Mouse (Mus musculus): ENCODE data around the gene Gcgr.
A peak's percentile ranks its signal among the peaks of the same experiment; 100 is the strongest.

Gcgr gene

DNA sequence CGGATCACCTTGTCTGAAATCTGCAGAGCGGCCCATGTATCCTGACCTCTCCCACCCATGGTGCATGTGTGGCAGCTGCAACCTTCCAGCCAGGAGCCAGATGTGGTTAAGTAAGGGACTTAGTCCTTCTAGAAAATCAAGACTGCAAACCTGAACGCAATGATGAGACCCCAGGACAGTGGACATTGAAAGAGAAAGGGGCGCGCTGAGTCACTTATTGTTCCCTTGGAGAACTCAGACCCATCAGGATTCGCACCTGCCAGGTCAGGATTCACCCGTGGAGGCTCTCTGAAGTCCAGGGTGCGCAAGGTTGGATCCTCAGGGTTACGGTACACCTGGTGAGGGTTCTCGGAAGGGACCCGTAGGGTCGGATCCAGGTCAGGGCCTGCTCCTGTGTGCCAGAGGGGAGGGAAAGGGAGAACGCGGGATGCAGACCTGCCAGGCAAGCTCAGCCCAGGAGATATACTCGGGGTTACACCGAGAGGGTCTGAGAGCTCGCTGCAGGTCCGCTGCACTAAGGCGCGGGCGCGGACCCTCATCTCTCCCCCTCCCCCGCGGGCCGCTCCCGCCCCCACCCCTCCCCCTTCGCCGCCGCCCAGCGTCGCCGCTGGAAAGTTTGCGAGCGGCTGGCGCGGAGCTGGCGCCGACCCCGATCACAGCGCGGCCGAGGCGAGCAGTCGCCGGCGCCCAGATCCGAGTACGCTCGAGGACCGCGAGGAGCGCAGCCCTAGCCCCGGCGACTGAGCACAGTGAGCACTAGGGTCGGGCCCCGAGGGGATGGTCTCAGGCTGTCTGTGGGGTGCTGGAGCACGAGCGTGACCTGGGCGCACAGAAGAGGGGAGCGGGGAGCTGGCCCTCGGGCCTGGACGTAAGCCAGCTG, at the start of gene Gcgr:
Gcgr (plus strand) TSS at position 615 of the 880 bp plus-strand sequence.
- DNase-seq, result no peak

DNA sequence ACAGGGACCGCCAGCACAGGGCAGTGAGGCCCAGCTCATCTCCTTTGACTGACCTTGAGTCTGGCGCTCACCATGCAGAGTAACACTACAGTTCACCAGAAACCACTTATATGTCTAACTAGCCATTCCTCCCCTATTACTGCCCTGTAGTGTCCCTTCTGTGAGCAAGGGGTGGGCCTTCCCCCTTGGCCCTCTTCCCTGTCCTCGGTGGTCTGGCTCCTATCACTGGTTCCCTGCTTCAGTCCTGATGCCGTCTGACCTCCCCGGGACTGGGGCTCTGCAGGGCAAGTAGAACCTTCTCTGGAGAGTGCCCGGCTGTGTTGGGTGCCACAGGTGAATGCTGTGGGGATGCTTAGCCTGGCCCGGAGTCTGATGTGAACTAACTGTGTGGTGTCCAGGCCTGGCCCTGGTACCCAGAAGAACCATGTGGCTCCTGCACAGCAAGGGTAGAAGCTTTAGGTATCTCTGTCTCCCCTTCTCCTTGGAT, 47.0 kb upstream of the Gcgr start:
- DNase-seq, result no peak

DNA sequence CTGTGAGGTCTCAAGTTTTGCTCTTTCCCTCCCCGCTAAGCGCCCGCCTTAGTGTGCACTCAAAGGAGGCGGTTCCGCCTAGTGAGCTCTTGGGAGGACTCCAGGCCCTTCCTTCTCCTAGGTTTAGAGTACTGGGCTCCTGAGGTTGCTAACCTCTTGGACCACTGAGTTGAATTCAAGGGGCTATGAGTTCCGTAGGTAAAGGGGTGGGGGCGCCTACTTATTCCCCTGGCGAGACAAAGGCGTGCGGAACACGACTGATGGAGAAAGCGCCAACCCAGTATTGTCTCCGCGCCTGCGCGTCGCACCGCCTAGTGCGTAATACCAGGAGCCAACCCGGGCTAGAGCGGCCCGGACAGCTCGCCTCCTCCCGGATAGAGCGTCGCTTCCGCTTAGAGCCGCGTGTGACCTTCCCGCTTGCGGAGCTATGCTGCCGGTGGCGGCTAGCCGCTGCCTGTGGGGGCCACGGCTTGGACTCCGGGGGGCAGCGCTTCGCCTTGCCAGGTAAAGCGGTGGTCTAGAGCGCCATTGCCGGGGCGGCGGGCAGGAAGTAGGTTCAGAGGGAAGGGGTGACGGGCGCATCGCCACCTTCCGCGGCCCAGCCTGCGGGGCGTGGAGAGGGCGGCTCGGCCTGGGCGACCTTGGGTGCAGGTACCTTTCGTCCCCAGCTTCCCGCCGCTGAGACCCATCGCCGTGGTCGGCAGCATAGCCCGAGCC, 46.1 kb upstream of the Gcgr start, which contains the start of gene Mrpl12:
Mrpl12 (plus strand) TSS at position 349 of the 717 bp plus-strand sequence.
- DNase-seq, result peak; percentile 89

DNA sequence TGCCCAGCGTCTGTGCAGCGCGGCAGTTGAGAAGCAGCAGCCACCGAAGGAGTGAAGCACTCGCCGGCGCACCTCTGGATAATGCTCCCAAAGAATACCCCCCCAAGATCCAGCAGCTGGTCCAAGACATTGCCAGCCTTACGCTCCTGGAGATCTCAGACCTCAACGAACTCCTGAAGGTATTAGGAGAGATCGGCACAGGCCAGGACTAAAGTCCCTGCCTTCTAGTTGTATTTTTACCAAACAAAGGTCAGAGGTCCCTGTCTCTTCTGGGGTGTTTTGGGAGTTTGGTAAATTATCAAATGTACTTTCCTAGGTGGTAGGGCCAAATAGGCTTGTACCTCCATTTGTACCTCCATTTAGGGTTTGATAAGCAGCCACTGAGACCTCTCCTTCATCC, 45.2 kb upstream of the Gcgr start:
- no peak for DNase-seq

DNA sequence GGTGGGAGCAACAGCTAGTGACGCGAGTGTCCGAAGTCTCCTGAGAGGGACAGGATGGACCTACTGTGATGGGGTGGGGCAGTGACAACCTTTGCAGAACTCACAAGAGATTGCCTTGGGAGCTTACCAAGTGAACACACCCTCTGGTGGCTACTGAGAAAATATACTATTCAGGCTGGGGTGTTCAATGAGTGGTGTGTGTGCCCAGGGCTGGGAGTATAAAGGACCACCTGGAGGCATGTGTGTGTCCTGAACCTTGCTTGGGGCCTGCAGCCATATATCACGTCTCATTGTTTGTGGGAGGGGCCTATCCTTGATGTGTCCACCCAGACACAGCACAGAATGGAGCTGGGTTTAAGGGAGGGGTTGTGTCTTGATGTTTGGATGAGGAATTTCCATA, 42.0 kb upstream of the Gcgr start:
- DNase-seq, result no peak

DNA sequence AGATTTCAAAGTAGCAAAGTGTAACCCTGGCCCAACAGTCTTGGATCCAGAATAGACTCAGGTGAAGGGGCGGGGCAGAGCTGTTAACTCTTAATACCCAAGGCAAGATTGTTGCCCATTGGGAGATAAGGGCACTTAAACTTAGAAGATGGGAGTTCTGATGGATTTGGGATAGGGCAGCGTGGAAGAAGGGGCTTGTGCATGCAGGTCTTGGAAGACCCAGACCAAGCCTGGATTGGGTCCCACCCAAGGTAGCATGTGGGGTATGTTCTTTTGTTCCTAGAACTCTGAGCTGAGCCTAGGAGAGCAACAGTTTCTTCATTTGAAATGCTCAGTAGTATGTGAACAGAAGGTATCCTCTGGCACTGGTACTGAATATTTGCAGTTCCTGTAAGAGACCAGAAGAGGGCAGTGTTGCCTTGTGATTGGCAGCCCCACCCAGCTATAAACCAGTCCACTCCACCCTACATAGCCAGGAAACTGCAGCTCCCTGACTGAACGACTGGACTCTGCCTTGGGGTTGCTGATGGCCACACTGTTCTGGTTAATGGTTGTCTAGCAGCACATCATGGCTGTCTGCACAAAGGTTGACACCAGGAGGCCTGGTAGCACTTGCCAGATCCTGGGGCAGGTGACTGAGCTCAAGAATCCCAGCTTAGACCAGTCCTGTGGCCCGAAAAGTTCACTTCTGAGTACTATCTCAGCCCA, 41.3 kb upstream of the Gcgr start:
- peak; percentile 70 for DNase-seq

DNA sequence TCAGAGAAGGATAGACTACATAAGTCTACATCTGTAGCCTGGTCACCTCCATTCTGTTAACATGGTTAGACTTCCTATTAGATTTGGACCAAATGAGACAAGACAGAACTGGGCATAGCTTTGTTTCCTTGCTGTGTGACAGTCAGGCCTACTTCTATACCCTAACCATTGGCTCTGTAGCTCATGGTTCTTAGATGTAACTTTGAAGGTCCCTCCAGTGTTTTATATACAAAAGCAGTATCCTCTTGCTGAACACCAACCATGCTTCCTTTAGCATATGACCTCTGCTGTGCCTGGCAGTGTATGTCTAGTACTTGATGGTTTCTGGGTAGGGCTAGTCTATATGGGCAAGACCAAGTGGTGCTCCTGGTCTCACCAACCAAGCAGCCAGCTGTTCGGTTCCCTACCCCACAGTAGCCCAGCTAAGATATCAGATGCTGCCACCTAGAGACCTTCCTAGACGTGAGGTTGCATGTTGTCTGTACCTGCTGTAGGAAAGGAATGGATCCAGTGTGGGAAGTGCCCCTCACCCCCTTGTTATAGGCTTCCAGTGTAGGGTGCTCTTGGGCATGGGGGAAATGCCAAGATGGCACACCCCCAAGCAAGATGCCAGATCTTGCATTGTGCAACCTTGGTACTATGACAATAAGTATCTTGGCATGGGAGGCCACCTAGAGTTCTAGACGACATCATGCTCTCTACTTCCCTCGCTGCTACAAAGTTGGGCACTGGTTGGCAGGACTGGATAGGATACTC, 40.0 kb upstream of the Gcgr start:
- DNase-seq, result no peak

DNA sequence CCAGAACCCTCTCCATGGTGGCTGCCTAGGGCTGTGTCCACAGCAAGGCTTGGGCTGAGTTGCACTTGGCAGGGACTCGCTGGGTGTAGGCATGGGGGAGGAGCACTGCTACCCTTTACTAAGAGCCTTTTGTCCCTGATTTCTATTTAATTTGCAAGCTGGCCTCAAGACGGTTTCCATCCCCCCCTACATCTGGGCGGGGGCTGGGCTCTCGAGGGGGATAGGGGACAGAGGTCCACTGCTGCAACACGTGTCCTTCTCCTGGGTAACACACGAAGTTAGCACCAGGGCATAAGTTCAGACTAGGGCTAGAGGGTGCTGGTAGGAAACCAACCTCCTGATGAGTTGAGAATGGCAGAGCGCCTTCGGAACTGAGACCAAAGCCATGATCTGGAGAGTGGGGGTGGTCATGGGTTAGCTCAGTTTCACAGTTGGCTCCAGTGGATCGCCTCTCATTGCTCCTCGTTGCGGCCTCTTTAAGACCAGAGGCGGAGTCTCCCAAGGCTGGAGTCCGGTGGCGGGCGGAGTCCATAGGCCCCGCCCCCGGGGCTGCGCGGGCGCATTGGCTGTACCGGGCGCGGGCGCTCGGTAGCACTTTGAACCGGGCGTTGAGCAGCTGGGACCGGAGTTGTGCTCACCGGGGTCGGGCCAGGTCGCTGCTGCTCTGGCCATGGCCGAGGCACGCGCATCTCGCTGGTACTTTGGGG, 39.0 kb upstream of the Gcgr start, which contains the start of gene Slc25a10:
Slc25a10 (plus strand) TSS at position 524 of the 707 bp plus-strand sequence.
- peak; percentile 94 for DNase-seq

DNA sequence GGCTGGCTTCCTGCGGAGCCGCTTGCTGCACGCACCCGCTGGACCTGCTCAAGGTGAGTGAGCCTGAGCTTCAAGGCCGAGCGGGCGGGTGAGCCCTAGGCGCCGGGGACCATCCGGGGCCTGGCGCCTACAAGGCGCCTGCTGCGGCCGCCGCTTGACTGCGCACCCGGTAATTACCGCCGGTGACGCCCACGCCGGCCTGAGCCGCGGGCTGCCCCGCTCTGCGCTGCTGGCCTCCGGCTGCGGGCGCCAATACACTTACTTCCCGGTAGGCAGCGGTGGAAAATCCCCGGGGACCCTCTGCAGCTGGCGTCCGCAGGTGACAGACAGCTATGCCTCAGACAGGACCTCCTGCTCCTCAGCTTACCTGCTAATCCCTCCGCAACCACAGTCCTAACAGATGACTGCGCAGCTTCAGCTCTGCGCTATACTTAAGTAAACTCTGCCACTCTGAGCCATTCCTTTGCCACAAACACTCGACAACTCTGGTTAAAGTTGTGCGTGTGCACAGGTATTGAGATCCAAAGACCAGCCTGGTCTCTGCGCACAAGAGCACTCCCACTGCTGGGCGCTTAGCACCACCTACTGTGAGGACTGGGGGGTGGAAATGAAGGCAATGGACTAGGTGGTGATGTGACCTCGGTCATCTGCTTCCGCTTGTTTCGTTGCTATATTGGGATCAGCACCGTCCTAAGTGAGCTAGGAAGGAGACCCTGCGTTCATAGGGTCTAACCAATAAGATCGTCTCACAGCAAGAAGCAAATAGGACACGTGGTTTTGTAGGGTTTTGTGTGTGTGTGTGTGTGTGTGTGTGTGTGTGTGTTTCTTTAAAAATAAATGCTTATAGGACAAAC, 38.2 kb upstream of the Gcgr start:
- DNase-seq, result peak; percentile 70

DNA sequence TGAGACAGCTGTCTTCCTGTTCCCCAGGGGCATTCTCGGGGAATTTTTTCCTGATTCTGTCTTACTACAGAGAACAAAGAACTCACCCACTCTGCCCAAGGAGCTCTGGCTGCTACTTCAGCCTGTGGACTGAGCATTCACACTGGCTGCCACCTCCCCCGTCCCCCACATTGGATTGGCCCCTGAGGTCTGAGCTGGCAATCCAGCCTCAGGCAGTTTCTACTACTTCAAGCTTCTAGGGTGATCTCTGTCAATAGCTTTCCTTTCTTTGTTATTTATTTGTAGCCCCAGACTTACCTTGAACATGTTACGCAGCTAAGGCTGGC, 37.7 kb upstream of the Gcgr start:
- no peak for DNase-seq

DNA sequence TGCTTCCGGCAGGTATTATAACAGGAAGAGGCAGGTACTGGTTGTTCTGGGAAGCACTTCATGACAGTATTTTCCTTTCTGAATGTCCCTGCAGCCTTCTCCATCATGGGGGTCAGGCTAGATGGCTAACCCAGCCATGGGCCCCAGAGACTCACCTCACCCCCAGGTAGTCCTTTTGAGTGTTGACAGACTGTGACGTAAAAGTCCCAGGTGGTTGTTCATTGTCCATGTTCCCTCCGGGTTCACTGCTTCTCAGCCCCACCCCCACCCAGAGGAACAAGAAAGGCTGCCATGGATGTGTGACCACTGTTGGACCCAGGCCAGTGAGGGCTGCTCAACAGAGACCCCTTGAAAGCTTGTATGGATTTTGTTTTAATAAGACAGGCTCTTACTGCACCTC, 37.1 kb upstream of the Gcgr start:
- DNase-seq, result no peak

DNA sequence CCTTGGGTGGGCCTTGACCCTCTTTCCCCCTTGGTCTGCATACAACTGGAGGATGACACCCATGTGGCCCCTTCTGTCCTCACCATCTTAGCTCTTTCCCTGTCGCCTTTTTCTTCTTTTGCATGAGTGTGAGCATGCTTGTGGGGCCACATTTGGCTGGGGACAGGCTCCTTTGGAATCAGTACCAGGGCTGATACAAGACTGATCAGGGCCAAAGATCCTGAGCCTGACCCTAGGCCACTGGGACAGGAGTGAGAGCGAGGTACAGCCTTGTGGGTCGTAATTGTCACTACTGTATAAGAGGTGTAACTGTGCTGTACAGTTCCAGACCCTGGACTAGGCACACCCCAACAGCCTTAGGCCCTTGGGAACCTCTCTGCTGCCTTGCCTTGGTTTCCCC, 36.6 kb upstream of the Gcgr start:
- no peak for DNase-seq

DNA sequence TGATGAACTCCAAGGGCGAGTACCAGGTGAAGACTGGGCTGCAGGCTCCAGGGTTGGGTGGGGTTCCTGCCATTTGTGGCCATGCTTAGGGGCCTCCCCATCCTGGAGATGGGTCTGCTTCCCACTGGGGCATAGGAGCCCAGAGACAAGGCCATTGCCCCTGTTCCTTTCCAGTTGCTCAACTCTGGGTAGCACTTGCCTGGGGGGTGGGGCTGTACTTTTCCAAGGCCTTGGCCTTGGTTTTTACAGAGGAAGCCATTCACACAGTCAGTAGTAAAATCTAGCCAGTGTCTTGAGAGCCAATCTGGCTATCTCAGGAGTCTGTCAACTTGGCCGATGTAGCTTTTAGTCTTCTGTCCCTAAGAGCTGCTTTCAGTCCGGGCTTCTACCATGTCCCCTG, 33.1 kb upstream of the Gcgr start:
- DNase-seq, result no peak

DNA sequence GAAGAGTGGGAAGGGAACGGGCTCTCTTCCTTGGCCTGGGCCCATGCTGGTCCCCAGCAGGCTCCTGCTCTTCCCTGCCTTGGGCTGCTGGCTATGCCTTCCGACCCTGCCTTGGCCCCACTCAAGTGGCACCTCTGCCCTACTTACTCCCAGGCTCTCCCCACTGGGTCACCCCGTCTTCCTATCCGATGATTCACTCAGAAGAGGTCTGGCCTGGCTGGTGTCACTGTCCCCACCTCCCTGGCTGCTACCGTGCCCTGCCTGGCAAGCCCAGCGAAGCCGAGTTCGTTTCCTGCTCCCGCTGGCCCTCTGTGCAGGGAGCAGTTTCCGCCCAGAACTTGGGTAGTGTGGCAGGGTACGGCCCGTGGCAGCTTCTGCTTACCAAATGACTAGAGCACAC, 32.3 kb upstream of the Gcgr start:
- no peak for DNase-seq

DNA sequence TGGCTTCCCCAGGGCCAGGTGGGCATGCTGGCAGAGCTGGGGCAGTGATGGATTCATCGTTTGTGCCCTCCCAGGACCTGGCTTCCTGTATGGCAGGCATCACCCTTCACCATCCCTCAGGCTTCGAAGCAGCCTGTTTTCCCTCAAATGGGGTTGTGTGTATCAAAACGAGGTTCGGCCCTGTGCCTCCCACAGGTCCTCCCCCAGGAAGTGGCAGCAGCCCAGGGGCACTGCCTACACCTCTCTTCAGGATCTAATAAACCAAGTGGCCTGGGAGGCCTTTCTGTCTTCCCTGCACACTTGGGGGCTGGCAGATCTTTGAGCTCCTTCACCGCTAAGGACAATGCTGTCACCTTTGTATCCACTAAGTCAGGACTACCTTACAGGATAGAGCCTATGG, 31.6 kb upstream of the Gcgr start:
- DNase-seq, result no peak

DNA sequence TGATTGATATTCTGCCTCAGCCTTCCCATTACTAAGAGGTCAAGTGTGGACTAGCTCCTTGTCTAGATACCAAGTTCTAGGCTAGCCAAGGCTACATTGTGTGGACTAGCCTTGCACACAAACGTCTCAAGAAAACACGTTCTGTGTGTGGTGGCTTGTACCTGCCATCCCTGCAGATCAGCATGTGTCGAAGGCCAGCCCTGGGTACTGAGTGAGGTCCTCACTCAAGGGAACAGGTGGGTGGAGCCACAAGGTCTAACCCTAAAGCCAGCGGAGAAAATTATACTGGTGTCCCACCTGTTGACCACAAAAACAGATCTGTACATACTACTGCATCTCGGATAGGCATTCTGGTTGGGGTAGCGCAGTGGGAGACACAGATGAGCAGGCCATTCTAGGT, 30.6 kb upstream of the Gcgr start:
- no peak for DNase-seq

DNA sequence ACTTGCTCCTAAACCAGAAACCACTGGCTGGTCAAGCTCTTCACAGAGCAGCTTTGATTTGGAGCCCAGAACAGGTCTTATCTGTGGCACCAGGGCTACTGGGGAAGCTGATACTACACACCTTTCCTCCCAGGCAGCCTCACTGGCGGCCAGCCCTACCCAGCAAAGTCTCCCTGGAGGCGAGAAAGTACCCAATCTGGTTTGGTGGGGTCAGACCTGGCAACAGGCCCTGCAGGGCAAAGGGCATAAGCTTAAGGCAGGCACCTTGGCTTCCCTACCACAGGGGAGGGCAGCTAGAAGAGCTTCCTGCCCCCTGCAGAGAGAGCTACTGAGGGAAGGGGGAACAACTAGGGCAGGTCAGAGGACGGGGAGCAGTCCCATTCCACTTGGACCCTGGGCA, 30.1 kb upstream of the Gcgr start:
- DNase-seq, result no peak

DNA sequence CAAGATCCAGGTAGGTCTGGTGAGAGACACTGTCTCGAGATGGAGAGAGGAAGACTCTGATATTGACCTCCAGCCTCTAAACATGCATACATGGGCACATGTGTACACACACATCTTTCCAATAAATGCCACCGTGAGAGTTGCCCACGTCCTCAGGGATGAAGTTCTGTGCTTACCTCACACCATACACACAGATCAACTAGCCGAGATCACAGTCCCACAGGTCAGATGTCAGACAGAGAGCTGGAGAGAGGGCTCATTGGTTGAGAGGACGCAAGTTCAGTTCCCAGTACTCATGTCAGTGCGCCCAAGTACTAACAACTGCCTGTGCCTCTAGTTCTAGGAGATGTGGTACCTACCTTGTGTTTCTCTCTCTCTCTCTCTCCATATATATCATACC, 29.5 kb upstream of the Gcgr start:
- DNase-seq, result no peak

DNA sequence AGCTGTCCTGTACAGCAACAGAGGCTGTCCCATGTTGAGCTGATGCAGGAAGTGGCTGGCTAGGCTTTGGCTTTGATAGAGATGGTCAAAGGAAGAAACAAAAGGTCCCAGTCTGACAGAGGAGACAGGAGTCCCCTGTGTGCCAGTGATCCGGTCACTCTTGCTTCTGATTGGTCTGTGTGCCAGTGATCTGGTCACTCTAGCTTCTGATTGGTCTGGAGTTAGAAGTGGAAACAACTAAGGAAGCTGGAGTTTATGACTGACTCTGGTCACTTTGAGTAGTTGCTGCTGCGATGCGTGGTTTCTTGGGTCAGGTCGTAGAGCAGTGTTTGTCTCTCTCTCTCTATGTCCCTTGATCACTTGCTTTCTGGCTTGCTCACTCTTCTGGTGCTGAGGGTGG, 28.8 kb upstream of the Gcgr start:
- no peak for DNase-seq

DNA sequence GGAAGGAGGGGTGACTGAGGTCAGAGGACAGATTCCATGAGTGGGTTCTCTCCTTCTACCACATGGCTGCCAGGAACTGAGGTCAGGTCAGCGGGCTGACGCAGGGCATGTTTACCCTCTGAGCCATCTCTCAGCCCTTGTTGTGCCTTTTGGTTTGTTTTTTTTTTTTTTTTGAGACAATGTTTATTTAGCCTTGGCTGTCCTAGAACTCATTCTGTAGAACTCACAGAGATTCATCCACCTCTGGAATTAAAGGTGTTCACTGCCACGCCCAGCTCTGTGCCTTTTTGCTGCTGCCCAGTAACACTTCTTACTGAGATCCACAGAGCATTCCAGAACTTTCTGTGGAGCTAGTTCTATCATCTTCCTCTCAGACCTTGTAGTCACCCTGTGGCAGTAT, 24.8 kb upstream of the Gcgr start:
- DNase-seq, result no peak

DNA sequence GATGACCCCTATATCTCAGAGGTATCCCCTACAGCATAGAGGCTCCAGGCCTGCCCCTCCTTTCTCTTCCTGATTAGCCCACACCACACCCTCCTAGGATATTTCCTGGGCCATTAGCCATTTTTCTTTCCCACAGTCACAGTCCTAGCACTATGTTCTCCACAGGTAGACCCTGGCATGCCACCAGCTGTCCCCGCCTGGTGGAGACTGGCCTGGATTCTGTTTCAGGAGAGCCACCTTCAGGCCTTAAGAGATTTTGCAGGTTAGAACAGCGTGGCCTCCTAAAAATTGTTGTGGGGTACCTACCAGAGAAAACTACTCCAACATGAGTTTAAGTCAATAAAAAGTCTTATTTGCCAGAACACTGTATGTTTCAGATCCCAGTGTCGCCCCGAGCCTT, 23.6 kb upstream of the Gcgr start:
- DNase-seq, result no peak

All from liver (tissue).